Comparison of ENCODE assay signal across 9 mouse cellular contexts in genomic region chr1:82284403-82284802, GRCm38 (mm10). TPM values are rescaled to one million over a fixed set of nuclear protein-coding genes. Genes with fewer than 3 reads are reported as not detected.
A peak's percentile ranks its signal among the peaks of the same experiment; 100 is the strongest.
DNase-seq lines count a peak whose midpoint lies in the region; ATAC-seq lines count a peak whose summit lies in the region.
"Had no signal": no experiment of that assay in that cellular context is flagged by ENCODE, and none has a peak within 500 bp of the region (broad histone marks: within the 10 kb centered on the region; RNA-seq: fewer than 3 reads in every experiment).

No protein-coding gene starts in this region.

- H3K9me3 ChIP-seq in kidney, embryonic 14.5 days (ENCODE audit: control insufficient read depth, low read length) = no peaks in the 10 kb centered on the region
- peaks cover 9% of the 10 kb centered on the region; the same call in 1 of the 2 replicates for H3K9me3 ChIP-seq in embryonic facial prominence, embryonic 10.5 days
- H3K9me3 ChIP-seq in hindbrain, embryonic 13.5 days = no peaks in the 10 kb centered on the region
- H3K9me3 ChIP-seq in midbrain, embryonic 15.5 days = no peaks in the 10 kb centered on the region

- peak overlapping the region; percentile 92; the same call in 1 of the 2 replicates for H3K27ac ChIP-seq in kidney, embryonic 14.5 days (ENCODE audit: low read depth, low read length)
- H3K27ac ChIP-seq in embryonic facial prominence, embryonic 10.5 days (replicated peaks) = peak overlapping the region; percentile 98
- H3K27ac ChIP-seq in hindbrain, embryonic 13.5 days = peak overlapping the region; percentile 97
- peak overlapping the region; percentile 93 for H3K27ac ChIP-seq in midbrain, embryonic 15.5 days

- peaks cover 10% of the 10 kb centered on the region; the same call in 1 of the 2 replicates for H3K36me3 ChIP-seq in kidney, embryonic 14.5 days (ENCODE audit: control insufficient read depth, insufficient read depth, low read length)
- peaks cover 33% of the 10 kb centered on the region for H3K36me3 ChIP-seq in embryonic facial prominence, embryonic 10.5 days (replicated peaks)
- H3K36me3 ChIP-seq in hindbrain, embryonic 13.5 days = peaks cover 19% of the 10 kb centered on the region
- no peaks in the 10 kb centered on the region for H3K36me3 ChIP-seq in midbrain, embryonic 15.5 days (replicated peaks)

- H3K4me3 ChIP-seq in kidney, embryonic 14.5 days (ENCODE audit: low read length) = peak overlapping the region; percentile 37
- peak overlapping the region; percentile 76 for H3K4me3 ChIP-seq in embryonic facial prominence, embryonic 10.5 days
- H3K4me3 ChIP-seq in hindbrain, embryonic 13.5 days = peak overlapping the region; percentile 75
- peak overlapping the region; percentile 49 for H3K4me3 ChIP-seq in midbrain, embryonic 15.5 days

- 30% methylated on average over 4 of the region's 4 CpGs for whole genome bisulfite sequencing in kidney, embryonic 14.5 days
- WGBS in embryonic facial prominence, embryonic 10.5 days = 36% methylated on average over 4 of the region's 4 CpGs
- WGBS in hindbrain, embryonic 13.5 days = 22% methylated on average over 4 of the region's 4 CpGs
- WGBS in midbrain, embryonic 15.5 days = 16% methylated on average over 4 of the region's 4 CpGs

- no peak for ATAC-seq in kidney, embryonic 14.5 days (ENCODE audit: low FRiP score, low TSS enrichment)
- no peak for ATAC-seq in hindbrain, embryonic 13.5 days (ENCODE audit: low FRiP score)
- no peak for ATAC-seq in midbrain, embryonic 15.5 days (replicated peaks)

- H3K4me1 ChIP-seq in kidney, embryonic 14.5 days (ENCODE audit: control insufficient read depth, insufficient read depth, low read length) = peaks cover 21% of the 10 kb centered on the region
- H3K4me1 ChIP-seq in embryonic facial prominence, embryonic 10.5 days = peaks cover 64% of the 10 kb centered on the region
- H3K4me1 ChIP-seq in hindbrain, embryonic 13.5 days (replicated peaks) = peaks cover 72% of the 10 kb centered on the region
- H3K4me1 ChIP-seq in midbrain, embryonic 15.5 days = peaks cover 60% of the 10 kb centered on the region

- H3K9ac ChIP-seq in kidney, embryonic 14.5 days (ENCODE audit: low read depth, low read length) = peak overlapping the region; percentile 51; the same call in 1 of the 2 replicates
- peak overlapping the region; percentile 80 for H3K9ac ChIP-seq in hindbrain, embryonic 13.5 days
- peak overlapping the region; percentile 37 for H3K9ac ChIP-seq in midbrain, embryonic 15.5 days

- peak overlapping the region; percentile 39 for H3K4me2 ChIP-seq in kidney, embryonic 14.5 days (replicated peaks; ENCODE audit: low read depth, low read length)
- peak overlapping the region; percentile 67 for H3K4me2 ChIP-seq in hindbrain, embryonic 13.5 days
- peak overlapping the region; percentile 77 for H3K4me2 ChIP-seq in midbrain, embryonic 15.5 days

- no peak for DNase-seq in kidney, adult 8-10 months
- no peak for DNase-seq in embryonic facial prominence, embryonic 10.5 days (ENCODE audit: low spot score)
- DNase-seq in right cerebral cortex, postnatal 36 days (ENCODE audit: low spot score in 2 of 2) = no peak
- no peak for DNase-seq in MN1 (ENCODE audit: low spot score)
- DNase-seq in cerebellum, adult 18-20 months = no peak

- H3K27me3 ChIP-seq in kidney, embryonic 14.5 days (ENCODE audit: control insufficient read depth, insufficient read depth, low read length) = no peaks in the 10 kb centered on the region
- peaks cover 30% of the 10 kb centered on the region for H3K27me3 ChIP-seq in embryonic facial prominence, embryonic 10.5 days (replicated peaks; ENCODE audit: low read depth, poor library complexity, severe bottlenecking)
- H3K27me3 ChIP-seq in hindbrain, embryonic 13.5 days = no peaks in the 10 kb centered on the region
- no peaks in the 10 kb centered on the region for H3K27me3 ChIP-seq in midbrain, embryonic 15.5 days (replicated peaks)

RNA-seq across cellular contexts. Expression of gene Irs1, which starts 6.8 kb away (rescaled TPM):
- polyA plus RNA-seq in kidney, embryonic 14.5 days (2014; fragmentation: Nextera tagmentation; extraction: Ambion mirVana) = 1.9 and 3.8 TPM in 2 replicates
- 7.9 and 8.9 TPM in 2 replicates for polyA plus RNA-seq in embryonic facial prominence, embryonic 10.5 days (2016; fragmentation: Nextera tagmentation; extraction: Ambion mirVana)
- 8.5 and 8.7 TPM in 2 replicates for polyA plus RNA-seq in hindbrain, embryonic 13.5 days (2015; fragmentation: Nextera tagmentation; extraction: Ambion mirVana)
- polyA plus RNA-seq in midbrain, embryonic 15.5 days (2015; fragmentation: Nextera tagmentation; extraction: Ambion mirVana) = 7.5 and 8.2 TPM in 2 replicates

RNA-seq across cellular contexts. Expression of gene Rhbdd1, which starts 31.8 kb away (rescaled TPM):
- 6.7 and 7.0 TPM in 2 replicates for polyA plus RNA-seq in kidney, embryonic 14.5 days (2014; fragmentation: Nextera tagmentation; extraction: Ambion mirVana)
- polyA plus RNA-seq in embryonic facial prominence, embryonic 10.5 days (2016; fragmentation: Nextera tagmentation; extraction: Ambion mirVana) = 8.9 and 10.1 TPM in 2 replicates
- polyA plus RNA-seq in hindbrain, embryonic 13.5 days (2015; fragmentation: Nextera tagmentation; extraction: Ambion mirVana) = 4.3 and 5.4 TPM in 2 replicates
- polyA plus RNA-seq in midbrain, embryonic 15.5 days (2015; fragmentation: Nextera tagmentation; extraction: Ambion mirVana) = 3.2 and 4.2 TPM in 2 replicates

RNA-seq across cellular contexts. Expression of gene Gm9747, which starts 51.5 kb away (rescaled TPM):
- 7.7 and 12.5 TPM in 2 replicates for polyA plus RNA-seq in kidney, embryonic 14.5 days (2014; fragmentation: Nextera tagmentation; extraction: Ambion mirVana)
- 18.7 and 24.9 TPM in 2 replicates for polyA plus RNA-seq in embryonic facial prominence, embryonic 10.5 days (2016; fragmentation: Nextera tagmentation; extraction: Ambion mirVana)
- polyA plus RNA-seq in hindbrain, embryonic 13.5 days (2015; fragmentation: Nextera tagmentation; extraction: Ambion mirVana) = 23.5 and 25.6 TPM in 2 replicates
- polyA plus RNA-seq in midbrain, embryonic 15.5 days (2015; fragmentation: Nextera tagmentation; extraction: Ambion mirVana) = 22.1 and 26.4 TPM in 2 replicates
- polyA plus RNA-seq: spleen, adult 2 months had no signal
